Mouse (Mus musculus) midbrain, embryonic 16.5 days (tissue): ENCODE results near the gene Tnfsf12. TPM values are rescaled to one million over a fixed set of nuclear protein-coding genes. Genes with fewer than 3 reads are reported as not detected.

Experiments
- ATAC-seq: fragments of 200-750 bp; cut with Nextera tagmentation; 2 replicates; pipeline ENCODE4 v1.8.0; 2017; ENCODE audit warnings: moderate TSS enrichment
- H3K27ac ChIP-seq: fragments of 300-500 bp; sonication (generic); 2 replicates; pipeline ENCODE4 v1.5.1; 2014; ENCODE audit warnings: mild to moderate bottlenecking, low read length, mixed read lengths
- H3K27me3 ChIP-seq: fragments of 300-500 bp; sonication (generic); 2 replicates; pipeline ENCODE4 v1.6.1; 2014; ENCODE audit warnings: low read depth, low read length, mixed read lengths; ENCODE audit not compliant: control insufficient read depth, insufficient read depth
- H3K36me3 ChIP-seq: fragments of 300-500 bp; sonication (generic); 2 replicates; pipeline ENCODE4 v1.6.1; 2014; ENCODE audit warnings: mild to moderate bottlenecking, low read length, moderate library complexity, mixed read lengths; ENCODE audit not compliant: control insufficient read depth, insufficient read depth
- H3K4me1 ChIP-seq: fragments of 300-500 bp; sonication (generic); 2 replicates; pipeline ENCODE4 v1.6.1; 2014; ENCODE audit warnings: mild to moderate bottlenecking, low read length, mixed read lengths; ENCODE audit not compliant: control insufficient read depth, insufficient read depth
- H3K4me2 ChIP-seq: fragments of 300-500 bp; sonication (generic); 2 replicates; pipeline ENCODE4 v1.6.1; 2014; ENCODE audit warnings: mild to moderate bottlenecking, low read length, mixed read lengths
- H3K4me3 ChIP-seq: fragments of 300-500 bp; sonication (generic); 2 replicates; pipeline ENCODE4 v1.5.1; 2014; ENCODE audit warnings: low read depth, mild to moderate bottlenecking, low read length, moderate library complexity, mixed read lengths
- H3K9ac ChIP-seq: fragments of 300-500 bp; sonication (generic); 2 replicates; pipeline ENCODE4 v1.6.1; 2014; ENCODE audit warnings: low read depth, low read length, mixed read lengths
- H3K9me3 ChIP-seq: fragments of 300-500 bp; sonication (generic); replicated peaks from 2 replicates; pipeline ENCODE4 v1.6.1; 2014; ENCODE audit warnings: mild to moderate bottlenecking, low read length, mixed read lengths; ENCODE audit not compliant: control insufficient read depth, poor library complexity, severe bottlenecking
- WGBS: fragments of 180-500 bp; shearing (Covaris S2); extraction: QIAGEN DNeasy Blood & Tissue Kit; methylation state at CpG from one replicate; pipeline ENCODE4 v1.1.7; 2014; 5-methylcytosine and 5-hydroxymethylcytosine counted together
- polyA plus RNA-seq: library from polyadenylated mRNA; unstranded; fragments of >200 nt; fragmentation: Nextera tagmentation; extraction: Ambion mirVana; gene quantifications from 2 replicates; pipeline ENCODE4 v1.2.1, GENCODE M21; 2015

Tnfsf12 gene
- polyA plus RNA-seq, 1 experiment from 2014 or later, result 3.0 TPM

GRCm38 (mm10) chr11:69672211-69672706, 23.4 kb downstream of the Tnfsf12 start, which contains the start of gene Eif4a1:
TSS of gene Eif4a1 (minus strand) at chr11:69672423.
- peak within 1 kb of the TSS; percentile 97 for H3K4me3 ChIP-seq
- peaks cover 25% of the 10 kb centered on the region for H3K4me1 ChIP-seq
- H3K9ac ChIP-seq, result peak within 1 kb of the TSS; percentile 99
- ATAC-seq, result peak; percentile 97
- WGBS, result under 1% methylated on average over 36 of the region's 36 CpGs
- H3K9me3 ChIP-seq, result no peaks in the 10 kb centered on the region
- H3K27ac ChIP-seq, result peak within 1 kb of the TSS; percentile 98
- H3K36me3 ChIP-seq, result peaks cover 42% of the 10 kb centered on the region
- H3K27me3 ChIP-seq, result no peaks in the 10 kb centered on the region
- peak within 1 kb of the TSS; percentile 95 for H3K4me2 ChIP-seq

- Histone ChIP-seq H3K27me3 (no peaks in the 10 kb centered on the region), H3K36me3 (peaks cover 41% of the 10 kb centered on the region), H3K4me3 (peak overlapping the region; percentile 97), H3K4me1 (peaks cover 25% of the 10 kb centered on the region), H3K27ac (peak overlapping the region; percentile 98), H3K9ac (peak overlapping the region; percentile 99), H3K9me3 (no peaks in the 10 kb centered on the region), H3K4me2 (peak overlapping the region; percentile 95)
- peak; percentile 36 for ATAC-seq
- under 1% methylated on average over 43 of the region's 43 CpGs for WGBS
These were observed 23.9 kb downstream of the Tnfsf12 start for GRCm38 (mm10) chr11:69671726-69672124.

- peak overlapping the region; percentile 98 for H3K27ac ChIP-seq
- under 1% methylated on average over 50 of the region's 61 CpGs for WGBS
- ATAC-seq, result peak; percentile 78
- H3K9ac ChIP-seq, result peak overlapping the region; percentile 99
- H3K27me3 ChIP-seq, result no peaks in the 10 kb centered on the region
- peak overlapping the region; percentile 97 for H3K4me3 ChIP-seq
- peaks cover 25% of the 10 kb centered on the region for H3K4me1 ChIP-seq
- H3K9me3 ChIP-seq, result no peaks in the 10 kb centered on the region
- H3K36me3 ChIP-seq, result peaks cover 35% of the 10 kb centered on the region
- H3K4me2 ChIP-seq, result peak overlapping the region; percentile 95
These were observed 24.6 kb downstream of the Tnfsf12 start for GRCm38 (mm10) chr11:69670786-69671725.

- Histone ChIP-seq H3K9ac (no peak overlapping the region), H3K36me3 (peaks cover 28% of the 10 kb centered on the region), H3K4me2 (no peak overlapping the region), H3K27ac (no peak overlapping the region), H3K27me3 (no peaks in the 10 kb centered on the region), H3K4me3 (no peak overlapping the region), H3K4me1 (peaks cover 25% of the 10 kb centered on the region), H3K9me3 (no peaks in the 10 kb centered on the region)
- ATAC-seq, result no peak
- 82% methylated on average over 3 of the region's 3 CpGs for WGBS
These were observed 29.0 kb downstream of the Tnfsf12 start for GRCm38 (mm10) chr11:69666665-69667005.

GRCm38 (mm10) chr11:69665961-69666664, 29.5 kb downstream of the Tnfsf12 start, which contains the start of gene Cd68:
TSS of gene Cd68 (minus strand) at chr11:69666153.
- 34% methylated on average over 7 of the region's 7 CpGs for WGBS
- H3K4me2 ChIP-seq, result no peak within 1 kb of the TSS
- no peak within 1 kb of the TSS for H3K27ac ChIP-seq
- no peaks in the 10 kb centered on the region for H3K27me3 ChIP-seq
- H3K4me3 ChIP-seq, result no peak within 1 kb of the TSS
- no peak for ATAC-seq
- no peak within 1 kb of the TSS for H3K9ac ChIP-seq
- peaks cover 30% of the 10 kb centered on the region for H3K4me1 ChIP-seq
- no peaks in the 10 kb centered on the region for H3K9me3 ChIP-seq
- peaks cover 28% of the 10 kb centered on the region for H3K36me3 ChIP-seq

GRCm38 (mm10) chr11:69665457-69665960, 30.1 kb downstream of the Tnfsf12 start:
- H3K4me3 ChIP-seq, result no peak overlapping the region
- no peak overlapping the region for H3K27ac ChIP-seq
- no peak overlapping the region for H3K4me2 ChIP-seq
- H3K9me3 ChIP-seq, result no peaks in the 10 kb centered on the region
- no peak overlapping the region for H3K9ac ChIP-seq
- H3K4me1 ChIP-seq, result peaks cover 28% of the 10 kb centered on the region
- H3K27me3 ChIP-seq, result no peaks in the 10 kb centered on the region
- 78% methylated on average over 9 of the region's 9 CpGs for WGBS
- ATAC-seq, result no peak
- H3K36me3 ChIP-seq, result peaks cover 28% of the 10 kb centered on the region

GRCm38 (mm10) chr11:69664841-69665240, 30.8 kb downstream of the Tnfsf12 start:
- H3K4me2 ChIP-seq, result no peak overlapping the region
- H3K4me3 ChIP-seq, result no peak overlapping the region
- peaks cover 28% of the 10 kb centered on the region for H3K36me3 ChIP-seq
- peaks cover 24% of the 10 kb centered on the region for H3K4me1 ChIP-seq
- no peaks in the 10 kb centered on the region for H3K9me3 ChIP-seq
- 94% methylated on average over 7 of the region's 7 CpGs for WGBS
- no peak overlapping the region for H3K9ac ChIP-seq
- H3K27me3 ChIP-seq, result no peaks in the 10 kb centered on the region
- ATAC-seq, result no peak
- H3K27ac ChIP-seq, result no peak overlapping the region

- Histone ChIP-seq H3K9ac (no peak overlapping the region), H3K4me1 (peaks cover 15% of the 10 kb centered on the region), H3K4me3 (no peak overlapping the region), H3K4me2 (no peak overlapping the region), H3K9me3 (no peaks in the 10 kb centered on the region), H3K36me3 (peaks cover 22% of the 10 kb centered on the region), H3K27me3 (no peaks in the 10 kb centered on the region), H3K27ac (peak overlapping the region; percentile 93)
- WGBS, result 93% methylated on average over 6 of the region's 6 CpGs
- no peak for ATAC-seq
These were observed 31.9 kb downstream of the Tnfsf12 start for GRCm38 (mm10) chr11:69663795-69664194.
